Mouse (Mus musculus) brain, embryonic 14.5 days (tissue): ENCODE data around the gene Ankrd42.

ENCODE experiments used
- CTCF ChIP-seq: fragments of 200-500 bp; IDR thresholded peaks from 2 replicates; pipeline ENCODE4 v1.5.1; 2012; ENCODE audit warnings: inconsistent platforms, mild to moderate bottlenecking, moderate library complexity, borderline replicate concordance; ENCODE audit not compliant: insufficient read depth, insufficient read length; ENCODE audit errors: extremely low read depth
- POLR2A ChIP-seq: fragments of 200-500 bp; IDR thresholded peaks from 2 replicates; pipeline ENCODE4 v1.6.1; 2012; ENCODE audit warnings: mild to moderate bottlenecking, inconsistent platforms, borderline replicate concordance; ENCODE audit not compliant: poor library complexity, insufficient read depth, insufficient read length, severe bottlenecking; ENCODE audit errors: extremely low read depth

DNA sequence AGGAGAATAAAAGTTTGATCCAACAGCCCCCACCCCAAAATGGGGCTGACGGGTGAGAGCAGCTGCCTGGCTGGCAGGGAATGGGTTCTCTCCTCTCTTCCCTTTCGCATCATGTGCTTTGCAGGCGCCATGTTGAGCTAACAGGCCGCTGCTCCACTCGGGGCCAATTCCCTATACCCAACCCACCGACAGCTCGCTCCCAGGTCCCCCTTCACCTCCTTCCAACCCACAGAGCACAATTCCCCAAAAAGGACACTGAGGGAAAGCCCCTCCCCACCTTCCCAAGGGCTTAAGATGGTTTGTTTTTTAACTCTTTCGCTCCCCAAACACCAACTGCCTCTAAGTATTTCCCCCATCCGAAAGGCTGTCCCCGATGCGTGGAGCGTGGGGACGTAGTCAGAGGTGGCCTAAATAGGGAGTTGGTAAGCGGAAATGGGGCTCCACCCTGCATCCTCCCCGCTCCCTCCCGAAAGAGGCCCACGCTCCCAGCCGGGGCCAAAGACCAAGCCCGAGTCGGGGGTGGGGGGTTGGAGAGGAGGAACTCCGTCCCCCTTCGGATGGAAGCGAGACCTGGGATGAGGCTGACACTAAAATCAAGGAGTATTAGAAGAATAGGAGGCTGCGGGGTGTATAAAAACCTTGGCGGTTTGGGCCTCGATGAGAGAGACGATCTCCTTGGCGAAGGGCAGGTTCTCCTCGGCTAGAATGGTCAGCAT lies 32.0 kb upstream of the Ankrd42 start:
- TF ChIP-seq POLR2A (no peak), CTCF (no peak)
